Mouse (Mus musculus): ENCODE measurements around the gene Spg11. TPM values are rescaled to one million over a fixed set of nuclear protein-coding genes. Genes with fewer than 3 reads are reported as not detected.

Gene Spg11
- polyA plus RNA-seq, 1 experiment: 5.8 TPM

DNA sequence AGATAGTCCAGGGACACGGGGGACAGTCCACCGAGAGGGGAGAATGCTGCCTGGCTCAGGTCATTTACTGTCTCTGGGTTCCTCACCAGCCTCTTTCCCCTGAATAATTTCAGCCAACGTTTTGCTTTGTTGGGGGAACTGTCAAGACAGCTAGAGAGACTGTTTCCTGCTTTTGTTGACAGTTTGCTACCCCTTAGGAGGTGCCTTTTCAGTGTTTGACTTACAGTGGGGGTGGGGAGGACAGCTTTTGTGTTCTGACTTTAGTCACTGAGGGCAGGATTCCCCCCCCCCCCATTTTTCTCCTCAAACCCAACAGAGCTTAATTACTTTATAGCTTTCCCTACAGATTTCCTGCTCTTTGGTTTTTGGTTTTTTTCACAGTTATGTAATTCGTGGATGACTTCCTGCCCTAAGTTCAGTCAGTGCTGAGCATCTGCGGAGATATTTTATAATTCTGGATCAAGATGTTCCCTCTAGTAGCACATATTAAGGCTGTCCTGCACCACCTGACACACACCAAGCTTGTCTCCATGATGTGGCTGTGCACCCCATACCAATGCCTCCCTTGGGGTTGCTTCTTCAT is 8.7 kb upstream of the Spg11 start:
- Histone ChIP-seq H3K36me3 (ENCODE audit: control insufficient read depth, insufficient read depth) (no peaks in the 10 kb centered on the region), H3K27me3 (ENCODE audit: control insufficient read depth, insufficient read depth, insufficient read length) (no peaks in the 10 kb centered on the region), H3ac (ENCODE audit: control insufficient read depth, insufficient read length) (no peak overlapping the region), H3K4me3 (no peak overlapping the region), H3K4me2 (ENCODE audit: low read depth) (no peak overlapping the region), H3K79me2 (ENCODE audit: control insufficient read depth, insufficient read depth) (no peaks in the 10 kb centered on the region)
- TF ChIP-seq POLR2AphosphoS2 (IDR thresholded peaks at IDR 0.05; ENCODE audit: insufficient read length, low read depth) (no peak), POLR2A (IDR thresholded peaks at IDR 0.05; ENCODE audit: insufficient read length, low read depth) (no peak), REST (IDR thresholded peaks at IDR 0.05; ENCODE audit: insufficient read depth, insufficient read length) (no peak)

DNA sequence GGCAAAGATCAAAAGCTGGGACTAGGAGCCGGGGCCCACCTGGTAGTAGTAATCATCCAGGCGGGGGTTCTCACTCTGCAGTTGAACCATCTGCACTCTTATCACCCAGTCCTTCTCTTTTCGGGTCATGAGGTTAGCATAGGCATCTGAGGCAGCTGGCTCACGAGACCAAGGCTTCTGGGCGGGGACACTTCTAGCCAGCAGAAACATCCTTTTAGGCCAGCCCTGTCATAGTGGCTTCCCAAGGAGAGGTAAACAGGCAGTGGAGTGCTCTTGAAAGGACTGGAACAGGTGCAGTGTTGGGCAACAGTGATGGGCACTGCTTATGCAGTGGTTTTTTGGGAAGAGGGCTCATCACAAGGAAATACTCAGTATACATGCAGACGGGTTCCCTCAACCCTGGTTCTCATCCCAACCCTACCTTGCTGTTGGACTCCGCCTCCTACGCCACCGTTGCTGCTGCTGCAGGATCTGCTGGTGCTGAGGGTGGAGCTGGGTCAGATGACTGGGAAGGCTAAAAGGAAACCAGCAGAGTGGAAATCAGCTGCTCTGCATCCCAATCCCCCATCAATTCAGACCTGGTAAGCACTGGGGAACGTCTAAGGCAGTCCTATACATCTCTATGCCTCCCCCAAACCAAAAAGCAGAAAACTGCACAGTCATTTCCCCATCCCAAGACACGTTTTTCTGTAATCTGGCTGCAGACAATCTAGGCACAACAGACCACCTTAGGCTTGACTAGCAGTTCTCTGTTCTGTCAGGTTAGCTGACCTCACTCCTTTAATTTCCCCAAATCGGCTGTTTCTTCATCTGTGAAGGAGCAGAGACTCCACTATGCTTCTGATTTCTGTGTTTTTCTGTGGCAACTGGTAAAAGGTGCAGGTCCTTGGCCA is 7.7 kb upstream of the Spg11 start:
- no peak overlapping the region for H3K4me2 ChIP-seq (ENCODE audit: low read depth)
- H3K36me3 ChIP-seq (ENCODE audit: control insufficient read depth, insufficient read depth): no peaks in the 10 kb centered on the region
- no peak overlapping the region for H3K4me3 ChIP-seq
- TF ChIP-seq MYOG (IDR thresholded peaks at IDR 0.05; ENCODE audit: control insufficient read depth in 1 of 3, insufficient read depth in 1 of 3, insufficient read length in 2 of 3, low read depth in 2 of 3): peak in 1 of 3 experiments; percentile 61
- TF ChIP-seq POLR2A (IDR thresholded peaks at IDR 0.05; ENCODE audit: insufficient read length, low read depth): no peak
- TF ChIP-seq MAX (IDR thresholded peaks at IDR 0.05; ENCODE audit: low read depth): no peak
- peak; percentile 68; the same call in 1 of the 2 replicates for TF ChIP-seq CEBPB (IDR thresholded peaks at IDR 0.05; ENCODE audit: insufficient read depth, poor library complexity, severe bottlenecking)
- no peak for TF ChIP-seq TCF3 (IDR thresholded peaks at IDR 0.05; ENCODE audit: insufficient read length, low read depth)
- TF ChIP-seq E2F4 (IDR thresholded peaks at IDR 0.05; ENCODE audit: insufficient read depth): no peak
- no peak for TF ChIP-seq POLR2AphosphoS2 (IDR thresholded peaks at IDR 0.05; ENCODE audit: insufficient read length, low read depth)
- TF ChIP-seq MYOD1 (IDR thresholded peaks at IDR 0.05; ENCODE audit: control insufficient read depth in 1 of 3, insufficient read length in 2 of 3, low read depth in 2 of 3): peak in 2 of 3 experiments; percentile 79 to 82
- H3K79me2 ChIP-seq (ENCODE audit: control insufficient read depth, insufficient read depth): no peaks in the 10 kb centered on the region
- H3K27me3 ChIP-seq (ENCODE audit: control insufficient read depth, insufficient read depth, insufficient read length): no peaks in the 10 kb centered on the region
- H3ac ChIP-seq (ENCODE audit: control insufficient read depth, insufficient read length): no peak overlapping the region

DNA sequence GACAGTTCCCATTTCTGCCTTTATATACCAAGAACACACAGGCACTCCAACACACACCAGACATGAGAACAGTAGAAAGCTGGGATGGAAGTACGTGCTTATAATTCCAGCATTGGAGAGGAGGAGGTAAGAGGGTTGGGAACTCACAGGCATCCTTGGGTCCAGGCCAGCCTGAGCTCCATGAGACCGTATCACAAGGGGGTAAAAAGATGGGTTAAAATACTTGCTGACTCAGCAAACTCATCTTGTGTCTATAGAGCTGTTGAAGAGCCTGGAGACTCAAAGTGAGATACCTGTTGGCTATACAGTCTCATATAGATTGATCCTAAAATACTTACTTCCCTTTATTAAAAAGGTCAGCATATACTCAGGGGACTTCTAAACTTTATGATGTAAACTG is 1.3 kb downstream of the Spg11 start:
- H3ac ChIP-seq (ENCODE audit: control insufficient read depth, insufficient read length): no peak overlapping the region
- H3K27me3 ChIP-seq (ENCODE audit: control insufficient read depth, insufficient read depth, insufficient read length): no peaks in the 10 kb centered on the region
- TF ChIP-seq TCF3 (IDR thresholded peaks at IDR 0.05; ENCODE audit: insufficient read length, low read depth): no peak
- no peak for TF ChIP-seq REST (IDR thresholded peaks at IDR 0.05; ENCODE audit: insufficient read depth, insufficient read length)
- TF ChIP-seq POLR2AphosphoS2 (IDR thresholded peaks at IDR 0.05; ENCODE audit: insufficient read length, low read depth): no peak
- TF ChIP-seq POLR2A (IDR thresholded peaks at IDR 0.05; ENCODE audit: insufficient read length, low read depth): no peak
- no peak for TF ChIP-seq USF1 (IDR thresholded peaks at IDR 0.05; ENCODE audit: low read depth)
- no peak for TF ChIP-seq E2F4 (IDR thresholded peaks at IDR 0.05; ENCODE audit: insufficient read depth)
- no peak for TF ChIP-seq CEBPB (IDR thresholded peaks at IDR 0.05; ENCODE audit: insufficient read depth, poor library complexity, severe bottlenecking)
- no peak for TF ChIP-seq MYOD1 (IDR thresholded peaks at IDR 0.05; ENCODE audit: control insufficient read depth in 1 of 3, insufficient read length in 2 of 3, low read depth in 2 of 3)
- no peak for TF ChIP-seq TCF12 (IDR thresholded peaks at IDR 0.05; ENCODE audit: insufficient read depth, poor library complexity, severe bottlenecking)
- no peak for TF ChIP-seq SRF (IDR thresholded peaks at IDR 0.05; ENCODE audit: control insufficient read depth, insufficient read length, low read depth)
- no peak for TF ChIP-seq MYOG (IDR thresholded peaks at IDR 0.05; ENCODE audit: control insufficient read depth in 1 of 3, insufficient read depth in 1 of 3, insufficient read length in 2 of 3, low read depth in 2 of 3)
- TF ChIP-seq MAX (IDR thresholded peaks at IDR 0.05; ENCODE audit: low read depth): no peak
- peak overlapping the region; percentile 82 for H3K4me2 ChIP-seq (ENCODE audit: low read depth)
- H3K79me2 ChIP-seq (ENCODE audit: control insufficient read depth, insufficient read depth): peaks cover 6% of the 10 kb centered on the region
- peaks cover 5% of the 10 kb centered on the region for H3K36me3 ChIP-seq (ENCODE audit: control insufficient read depth, insufficient read depth)
- peak overlapping the region; percentile 82 for H3K4me3 ChIP-seq

DNA sequence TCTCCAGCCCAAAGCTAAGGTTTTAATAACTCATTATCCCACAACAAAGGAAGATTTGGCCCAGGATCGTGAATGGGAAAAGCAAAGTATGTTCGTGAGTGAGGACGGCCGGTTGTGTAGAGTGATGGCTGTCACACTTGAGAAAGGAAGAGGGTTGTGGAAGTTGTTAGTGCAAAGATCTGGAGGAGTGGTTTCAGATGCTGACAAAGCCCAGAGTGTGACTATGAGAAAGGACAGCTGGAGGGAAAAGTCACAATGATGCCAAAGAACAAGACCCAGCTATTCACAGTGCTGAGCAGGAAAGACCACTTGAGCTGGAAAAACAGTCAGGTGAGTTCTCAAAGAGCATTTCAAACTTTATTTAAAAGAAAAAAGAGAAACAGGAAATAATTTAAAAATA is 8.5 kb downstream of the Spg11 start:
- Histone ChIP-seq H3K27me3 (ENCODE audit: control insufficient read depth, insufficient read depth, insufficient read length) (no peaks in the 10 kb centered on the region), H3K36me3 (ENCODE audit: control insufficient read depth, insufficient read depth) (peaks cover 29% of the 10 kb centered on the region), H3K4me3 (no peak overlapping the region), H3ac (ENCODE audit: control insufficient read depth, insufficient read length) (no peak overlapping the region), H3K4me2 (ENCODE audit: low read depth) (no peak overlapping the region), H3K79me2 (ENCODE audit: control insufficient read depth, insufficient read depth) (no peaks in the 10 kb centered on the region)
- TF ChIP-seq MYOG (IDR thresholded peaks at IDR 0.05; ENCODE audit: control insufficient read depth in 1 of 3, insufficient read depth in 1 of 3, insufficient read length in 2 of 3, low read depth in 2 of 3) (no peak), CEBPB (IDR thresholded peaks at IDR 0.05; ENCODE audit: insufficient read depth, poor library complexity, severe bottlenecking) (no peak), MYOD1 (IDR thresholded peaks at IDR 0.05; ENCODE audit: control insufficient read depth in 1 of 3, insufficient read length in 2 of 3, low read depth in 2 of 3) (no peak), POLR2AphosphoS2 (IDR thresholded peaks at IDR 0.05; ENCODE audit: insufficient read length, low read depth) (no peak), REST (IDR thresholded peaks at IDR 0.05; ENCODE audit: insufficient read depth, insufficient read length) (no peak), POLR2A (IDR thresholded peaks at IDR 0.05; ENCODE audit: insufficient read length, low read depth) (no peak), SRF (IDR thresholded peaks at IDR 0.05; ENCODE audit: control insufficient read depth, insufficient read length, low read depth) (no peak), TCF3 (IDR thresholded peaks at IDR 0.05; ENCODE audit: insufficient read length, low read depth) (no peak), E2F4 (IDR thresholded peaks at IDR 0.05; ENCODE audit: insufficient read depth) (no peak)
